Mouse (Mus musculus) left cerebral cortex, postnatal 4 days (tissue): ENCODE measurements around the gene Cfap54. TPM values are rescaled to one million over a fixed set of nuclear protein-coding genes. Genes with fewer than 3 reads are reported as not detected.

Experiments
- DNase-seq: peaks from one replicate; pipeline ENCODE4 v3.0.0-alpha.2; 2022
- intact Hi-C: fragments of 180-260 bp; cut with DNase I; formaldehyde crosslinking; loops from one replicate; pipeline ENCODE4 v1.15.1; 2025
- total RNA-seq, 2 experiments: library from RNA; stranded (reverse); gene quantifications; 2 replicates each; pipeline ENCODE4 v1.2.3; 2021

The Cfap54 gene
- total RNA-seq, 2 experiments from 2014 or later = 9.8 to 12.1 TPM

DNA sequence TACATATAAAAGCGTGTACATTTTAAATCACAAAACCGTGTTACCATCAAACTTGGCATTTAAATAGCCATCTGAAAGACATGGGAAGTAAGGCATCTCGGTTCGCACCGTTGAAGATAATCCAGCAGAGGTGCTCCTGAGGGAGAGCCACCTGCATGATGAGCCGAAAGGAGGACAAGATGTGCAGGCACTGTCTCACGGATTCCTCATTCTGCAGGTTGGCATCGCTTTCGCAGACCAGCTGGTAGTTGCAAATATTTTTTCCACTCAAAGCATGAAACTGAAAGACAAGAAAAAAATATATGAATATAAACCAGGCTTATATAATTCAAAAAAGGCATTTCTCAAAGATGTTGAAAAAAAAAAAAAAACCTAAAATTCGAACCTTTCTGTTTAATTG is 16.4 kb downstream of the Cfap54 start:
- no peak for DNase-seq

DNA sequence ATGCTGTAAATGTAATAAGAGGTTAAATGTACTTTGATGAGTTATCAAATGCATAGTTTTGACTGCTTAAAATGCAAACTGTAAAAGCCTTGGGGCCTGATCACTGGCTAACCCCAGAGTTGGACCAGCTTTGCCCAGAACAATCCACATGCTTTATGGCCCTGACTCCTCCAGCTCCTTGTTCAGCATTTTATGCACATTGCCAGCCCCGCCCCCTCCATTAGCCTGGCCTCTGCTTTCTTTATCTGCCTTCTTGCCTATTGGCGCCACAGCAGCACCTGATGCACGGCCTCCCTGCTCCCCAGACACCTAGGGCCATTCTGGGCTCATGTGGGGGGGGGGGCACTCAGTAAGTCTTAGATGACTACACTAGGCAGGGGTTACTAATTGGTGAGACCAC is 17.8 kb downstream of the Cfap54 start:
- intact Hi-C loops = loop anchor here (10.0 kb wide), 1 partner anchor 401 kb away; no protein-coding TSS in a partner anchor
- DNase-seq = no peak

More for the DNA sequence above, 16.4 kb downstream of the Cfap54 start:
- intact Hi-C loops = loop anchor here (10.0 kb wide), 1 partner anchor 400 kb away; no protein-coding TSS in a partner anchor

DNA sequence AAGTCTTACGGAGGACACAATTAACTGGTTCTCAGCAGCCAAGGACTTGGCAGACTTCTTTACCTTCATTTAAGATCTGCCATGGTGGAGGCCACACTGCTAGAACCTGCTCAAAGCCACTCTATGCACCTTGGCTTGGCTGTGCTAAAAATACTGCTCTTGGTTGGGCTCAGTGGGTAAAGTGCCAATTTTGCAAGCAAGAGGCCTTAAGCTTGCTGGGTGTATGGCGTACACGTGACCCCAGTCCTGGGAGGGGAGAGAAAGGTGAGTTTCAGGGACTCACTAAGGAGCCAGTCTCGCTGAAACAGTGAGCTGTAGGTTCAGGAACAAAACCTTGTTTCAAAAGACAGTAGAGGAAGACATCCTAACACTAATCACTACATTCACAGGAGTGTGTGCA is 19.0 kb downstream of the Cfap54 start:
- intact Hi-C loops = loop anchor here (10.0 kb wide), 1 partner anchor 402 kb away; no protein-coding TSS in a partner anchor
- no peak for DNase-seq

DNA sequence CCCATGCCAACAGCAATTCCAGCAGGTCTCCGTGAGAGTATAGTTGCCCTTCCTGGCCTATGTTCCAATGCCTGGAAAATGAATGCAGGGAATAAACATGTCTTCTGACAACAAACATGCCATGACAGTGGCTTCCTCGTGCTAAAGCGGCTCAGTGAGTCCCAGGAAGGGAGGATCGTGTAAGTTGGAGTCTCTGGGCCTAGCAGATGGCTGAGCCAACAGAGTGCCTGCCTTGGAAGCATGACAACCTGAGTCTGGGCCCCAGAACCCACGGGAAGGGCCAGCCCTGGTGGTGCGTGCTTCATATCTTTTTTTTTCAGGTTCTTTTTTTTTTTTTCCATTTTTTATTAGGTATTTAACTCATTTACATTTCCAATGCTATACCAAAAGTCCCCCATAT is 27.6 kb downstream of the Cfap54 start:
- intact Hi-C loops = no loop called here
- DNase-seq = no peak

DNA sequence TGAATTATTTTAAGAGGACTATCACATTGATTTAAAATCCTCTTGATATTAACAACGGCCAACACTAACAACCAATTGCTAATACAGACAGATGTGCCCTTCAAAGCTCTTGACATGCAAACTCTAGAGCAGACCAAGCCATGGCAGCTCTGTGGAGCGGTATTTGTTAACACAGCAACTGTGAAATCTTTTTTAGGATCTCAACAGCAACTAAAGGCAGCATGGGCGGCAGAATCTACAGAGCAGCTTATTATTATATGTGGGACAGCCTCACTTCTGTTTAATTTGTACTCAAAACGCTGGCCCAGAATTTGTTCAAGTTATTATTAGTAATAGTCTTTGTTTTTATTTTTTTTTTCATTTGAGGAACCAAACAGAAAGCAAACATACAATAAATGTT is 28.1 kb downstream of the Cfap54 start:
- intact Hi-C loops = no loop called here
- DNase-seq = no peak

DNA sequence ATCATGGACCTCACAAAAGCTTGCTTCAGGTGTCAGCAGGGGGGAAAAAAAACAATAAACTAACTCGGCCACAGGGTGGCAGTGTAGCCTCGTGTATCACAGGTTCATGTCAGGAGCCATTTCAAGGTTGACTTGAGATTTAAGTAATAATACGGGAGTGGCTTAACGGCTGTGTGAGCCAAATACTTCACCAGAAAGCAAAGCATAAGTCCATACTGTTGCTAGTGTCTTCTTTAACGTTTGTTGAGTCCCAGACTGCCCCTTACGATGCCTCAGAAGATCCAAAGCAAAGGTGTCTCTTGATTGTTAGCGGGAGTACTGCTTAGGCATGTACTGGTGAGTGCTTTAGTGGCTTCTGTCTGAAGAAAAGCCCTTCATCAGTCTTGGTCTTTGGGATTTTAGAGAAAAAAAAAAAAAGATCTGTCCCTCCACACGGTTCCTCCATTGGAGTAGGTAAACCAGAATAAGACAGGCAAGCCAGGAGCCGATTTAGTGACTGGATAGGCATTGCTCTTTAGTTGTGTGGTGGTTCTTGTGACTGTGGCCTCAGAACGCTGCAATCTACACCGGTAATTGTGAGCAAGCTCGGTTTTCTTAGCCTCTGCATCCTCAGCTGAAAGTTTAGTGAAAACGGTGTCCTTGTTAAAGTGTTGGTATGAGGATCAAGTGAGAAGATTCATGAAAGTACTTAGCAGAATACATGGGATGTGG is 30.2 kb downstream of the Cfap54 start:
- DNase-seq = peak; percentile 83
- intact Hi-C loops = no loop called here

DNA sequence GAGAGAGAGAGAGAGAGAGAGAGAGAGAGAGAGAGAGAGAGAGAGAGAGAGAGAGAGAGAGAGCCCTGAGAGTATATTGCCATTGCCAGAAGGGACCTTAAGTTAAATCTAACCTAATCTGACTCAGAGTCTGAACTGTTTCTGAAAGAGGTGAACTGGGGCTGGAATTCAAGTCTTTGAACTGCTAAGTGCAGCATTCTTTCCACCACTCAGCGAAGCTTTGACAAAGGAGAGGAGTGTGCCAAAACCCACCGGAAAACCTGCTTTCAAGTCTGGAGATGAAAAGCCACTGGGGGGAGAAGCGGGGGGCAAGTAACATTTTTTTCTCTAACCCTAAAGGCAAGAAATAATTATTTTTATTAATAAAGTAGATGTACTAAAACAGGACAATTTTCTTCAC is 30.8 kb downstream of the Cfap54 start:
- intact Hi-C loops = no loop called here
- DNase-seq = no peak

DNA sequence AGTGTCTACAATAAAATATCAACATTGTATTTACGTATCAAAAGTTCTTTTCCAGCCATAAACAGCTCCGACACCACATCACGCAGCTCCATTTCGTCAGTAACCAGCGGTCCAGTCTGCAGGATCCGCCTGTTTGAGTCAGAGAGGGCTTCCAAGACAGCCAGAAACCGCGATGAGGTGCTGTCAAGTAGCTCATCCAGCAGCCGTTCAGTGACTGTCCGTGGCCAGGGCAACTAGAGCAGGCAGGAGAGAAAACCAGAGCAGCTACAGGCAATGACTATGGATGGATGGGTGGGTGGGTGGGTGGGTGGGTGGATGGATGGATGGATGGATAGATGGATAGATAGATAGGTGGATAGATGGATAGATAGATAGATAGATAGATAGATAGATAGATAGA is 38.2 kb downstream of the Cfap54 start:
- DNase-seq = no peak
- intact Hi-C loops = loop anchor here (10.0 kb wide), 1 partner anchor 442 kb away; the partner anchor contains the start of gene Hal

DNA sequence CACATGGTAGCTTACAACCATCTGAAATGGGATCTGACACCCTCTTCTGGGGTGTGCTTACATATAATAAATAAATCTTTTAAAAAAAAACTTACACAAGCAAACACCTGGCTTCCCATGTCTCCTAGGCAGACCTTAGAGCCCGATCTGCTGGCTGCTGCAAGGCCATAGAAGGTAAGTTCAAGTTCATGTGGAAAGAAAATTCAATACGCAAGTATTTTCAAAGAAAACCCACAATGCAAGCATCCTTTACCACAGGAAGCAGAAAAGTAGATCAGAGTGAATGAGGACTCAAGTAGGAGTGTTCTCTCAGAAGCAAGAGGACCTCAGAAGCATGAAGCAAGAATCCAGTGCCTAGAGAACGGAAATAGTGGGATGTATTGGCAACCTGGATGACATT is 39.6 kb downstream of the Cfap54 start:
- intact Hi-C loops = loop anchor here (10.0 kb wide), 1 partner anchor 443 kb away; the partner anchor contains the start of gene Hal
- no peak for DNase-seq

DNA sequence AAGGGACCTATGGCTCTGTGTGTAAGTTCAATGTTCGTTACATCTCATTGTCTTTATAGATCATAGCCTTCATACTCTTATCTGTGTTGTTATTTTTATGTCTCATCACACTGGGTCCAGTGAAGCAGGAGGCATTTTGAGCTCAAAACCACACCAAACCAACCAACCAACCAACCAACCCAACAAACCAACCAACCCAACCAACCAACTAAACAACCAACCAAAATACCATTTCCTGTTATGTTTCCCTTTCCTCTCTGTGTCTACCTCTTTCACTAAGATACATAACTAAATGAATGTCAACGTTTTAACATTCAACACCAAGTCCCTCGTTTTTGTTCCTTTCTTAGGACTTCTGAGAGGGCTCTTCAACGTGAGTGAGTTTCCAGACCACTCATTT is 40.0 kb downstream of the Cfap54 start:
- intact Hi-C loops = loop anchor here (10.0 kb wide), 1 partner anchor 443 kb away; the partner anchor contains the start of gene Hal
- no peak for DNase-seq

DNA sequence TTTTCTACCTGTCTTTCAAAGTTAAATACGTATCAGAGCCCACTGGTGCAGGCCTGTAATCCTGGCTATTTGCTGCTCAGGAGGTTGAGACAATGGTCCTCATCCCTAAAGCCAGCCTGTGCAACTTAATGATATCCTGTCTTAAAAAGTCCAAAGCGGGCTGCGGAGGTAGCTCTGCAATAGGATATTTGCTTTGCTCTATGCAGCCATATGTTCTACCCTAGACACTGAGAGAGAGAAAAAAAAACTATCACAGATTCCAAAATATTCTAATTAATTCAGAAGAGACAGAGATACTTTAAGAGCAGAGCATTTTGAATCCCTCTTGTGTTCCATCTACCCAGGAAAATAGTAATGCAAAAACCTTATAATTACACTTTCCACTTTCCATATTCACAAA is 44.9 kb downstream of the Cfap54 start:
- intact Hi-C loops = no loop called here
- DNase-seq = no peak

DNA sequence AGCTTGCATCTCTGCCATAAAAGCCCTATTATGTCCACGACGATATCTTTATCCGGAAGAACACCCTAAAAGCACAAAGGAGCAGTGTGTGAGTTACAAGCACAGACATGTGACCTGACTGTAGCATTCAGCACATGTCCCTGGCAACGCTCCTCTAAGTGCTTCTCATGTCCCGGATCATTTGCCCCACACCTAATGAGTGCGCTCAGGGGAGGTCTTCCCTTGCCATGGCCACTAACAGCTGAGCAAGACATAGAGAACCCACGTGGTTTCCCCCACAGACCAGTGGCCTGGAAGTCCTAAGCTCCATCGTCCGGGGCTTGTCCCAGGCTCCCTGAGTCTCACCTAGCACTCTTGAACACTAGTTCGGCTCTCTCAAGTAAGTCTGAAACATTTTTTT is 45.9 kb downstream of the Cfap54 start:
- intact Hi-C loops = no loop called here
- DNase-seq = no peak

DNA sequence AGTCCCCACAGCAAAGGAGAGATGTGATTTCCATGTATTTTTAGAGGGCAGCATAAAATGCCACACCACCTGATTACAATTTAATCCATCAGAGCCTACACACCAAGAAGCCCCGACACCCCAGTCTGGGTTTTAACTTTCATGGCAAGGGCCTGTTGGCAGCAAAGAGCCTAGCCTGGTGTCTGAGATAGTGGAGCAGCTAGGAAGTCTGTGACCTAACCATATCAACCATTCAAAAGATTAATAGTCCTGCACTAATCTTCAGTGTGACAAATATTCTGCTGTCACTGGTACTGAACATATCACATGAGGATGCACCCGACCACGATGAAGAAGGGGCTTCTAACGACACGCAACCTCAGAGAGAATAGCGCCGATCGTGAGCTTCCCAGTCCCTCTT is 58.1 kb downstream of the Cfap54 start:
- intact Hi-C loops = no loop called here
- DNase-seq = no peak

DNA sequence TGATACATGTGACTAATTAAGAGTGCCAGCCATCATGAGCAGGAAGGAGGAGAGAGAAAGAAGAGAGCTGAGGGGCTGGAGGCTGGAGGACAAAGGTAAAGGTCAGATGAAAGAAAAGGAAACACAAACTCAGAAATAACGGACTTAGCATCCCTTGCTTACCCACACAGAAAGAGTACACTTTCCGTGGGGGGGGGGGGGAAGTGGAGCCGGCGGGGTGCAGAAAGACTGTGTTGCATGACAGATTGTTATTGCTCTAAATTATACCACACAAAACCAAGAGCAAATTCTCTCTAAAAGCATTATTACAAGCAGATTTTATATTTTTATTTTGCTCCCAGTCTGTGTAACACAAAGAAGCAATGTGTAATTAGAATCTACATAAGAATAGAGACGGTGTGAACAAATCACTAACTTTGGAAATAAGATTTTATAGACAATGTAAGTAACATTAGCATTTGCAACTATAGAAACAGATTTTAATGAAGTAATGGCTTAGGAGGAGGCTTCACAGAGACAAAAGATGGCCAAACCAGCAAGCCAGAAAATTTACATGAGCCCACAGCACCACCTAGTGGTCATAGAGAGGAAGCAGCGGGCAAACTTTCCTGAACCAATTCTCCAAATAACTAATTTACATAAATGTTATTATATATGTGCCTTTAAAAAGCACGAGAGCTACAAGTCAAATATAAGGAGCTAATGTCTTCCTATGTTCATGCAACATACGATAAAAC is 67.2 kb downstream of the Cfap54 start:
- intact Hi-C loops = loop anchor here (2.0 to 10.0 kb wide), 4 partner anchors 709 to 1743 kb away; no protein-coding TSS in a partner anchor
- peak; percentile 50 for DNase-seq

DNA sequence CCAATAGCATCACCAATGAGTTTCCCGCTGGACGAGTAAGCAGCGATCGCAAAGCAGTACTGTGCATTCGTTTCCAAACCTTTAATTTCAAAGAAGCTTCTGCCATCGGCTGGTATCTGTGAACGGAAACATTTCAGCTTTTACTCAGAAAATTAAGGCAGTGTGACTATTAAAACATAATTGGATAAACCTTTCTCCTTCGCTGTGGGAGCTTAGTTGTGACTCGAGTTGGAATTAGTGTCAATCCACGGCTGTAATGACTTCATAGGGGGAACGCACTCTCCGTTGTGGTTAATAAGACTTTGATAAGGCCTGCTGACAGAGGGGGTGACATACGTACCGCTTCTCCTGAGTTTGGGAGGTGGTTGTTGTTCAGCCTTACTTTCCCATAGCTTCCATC is 70.3 kb downstream of the Cfap54 start:
- intact Hi-C loops = loop anchor here (10.0 kb wide), 2 partner anchors 706 to 1466 kb away; no protein-coding TSS in a partner anchor
- DNase-seq = no peak

DNA sequence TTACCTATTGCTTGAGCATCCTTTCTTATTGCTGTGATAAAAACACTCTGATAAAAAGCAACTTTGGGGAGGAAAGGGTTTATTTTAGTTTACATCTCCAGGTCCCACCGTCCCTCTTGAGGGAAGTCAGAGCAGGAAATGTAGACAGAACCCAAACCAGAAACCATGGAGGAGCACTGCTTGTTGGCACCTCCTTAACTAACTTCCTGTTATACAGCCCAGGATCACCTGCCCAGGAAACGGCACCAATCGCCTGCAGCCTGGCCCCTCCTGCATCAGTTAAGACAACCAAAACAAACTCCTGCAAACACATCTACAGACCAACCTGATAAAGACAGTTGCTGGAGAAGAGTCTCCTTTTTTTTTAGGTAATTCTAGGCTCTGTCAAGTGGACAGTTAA is 74.4 kb downstream of the Cfap54 start:
- no peak for DNase-seq
- intact Hi-C loops = no loop called here

DNA sequence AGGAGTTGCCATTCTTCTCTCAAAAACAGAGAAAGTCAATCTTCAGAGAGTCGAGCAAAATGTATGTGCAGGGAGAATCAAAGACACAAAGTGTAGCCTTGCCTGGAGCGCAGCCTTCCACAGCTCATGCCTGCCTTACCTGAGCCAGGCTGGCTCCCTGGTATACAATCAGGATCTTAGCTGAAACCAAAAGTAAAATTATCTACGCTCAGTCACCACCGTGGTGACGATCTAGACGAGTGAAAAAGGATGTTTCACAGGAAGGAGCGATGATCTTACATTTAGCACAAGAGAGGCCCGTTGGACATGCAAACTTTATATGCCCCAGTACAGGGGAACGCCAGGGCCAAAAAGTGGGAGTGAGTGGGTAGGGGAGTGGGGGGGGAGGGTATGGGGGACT is 75.0 kb downstream of the Cfap54 start:
- intact Hi-C loops = no loop called here
- no peak for DNase-seq

DNA sequence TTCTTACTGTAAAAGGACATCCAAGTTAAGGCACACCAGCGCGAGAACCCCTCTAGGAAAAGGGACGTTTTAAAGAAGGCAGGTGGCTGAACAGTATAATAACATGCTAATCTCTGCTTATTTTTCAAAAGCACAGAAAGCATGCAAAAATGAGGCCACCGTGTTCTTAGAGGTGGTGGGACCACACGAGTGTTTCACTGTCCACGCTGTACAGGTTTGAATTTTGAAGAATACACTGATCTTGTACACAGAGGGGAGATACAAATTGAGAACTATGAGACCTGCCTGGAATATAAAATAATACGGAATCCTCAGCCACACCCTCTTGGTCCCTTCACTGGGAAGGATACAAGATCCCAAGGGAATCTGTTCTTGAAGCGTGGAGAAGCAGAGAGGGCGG is 82.9 kb downstream of the Cfap54 start:
- DNase-seq = no peak
- intact Hi-C loops = no loop called here

DNA sequence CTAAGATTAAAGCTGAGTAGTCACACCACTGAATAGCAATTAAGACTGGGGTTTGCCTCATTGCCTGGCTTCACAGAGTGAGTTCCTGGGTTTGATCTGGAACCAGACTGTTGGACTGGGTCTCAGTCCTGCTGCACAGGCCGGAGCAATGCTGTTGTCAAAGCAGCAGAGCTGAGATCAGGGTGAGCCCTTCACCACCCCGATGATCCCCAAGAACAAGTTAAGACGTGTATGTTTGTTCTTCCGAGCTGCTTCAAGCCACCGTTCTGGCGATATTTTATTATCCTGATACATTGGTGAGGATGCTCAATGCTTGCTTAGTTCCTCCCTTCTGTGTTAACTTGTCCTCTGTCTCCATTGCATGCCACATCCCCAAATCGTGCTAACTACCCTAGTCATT is 86.2 kb downstream of the Cfap54 start:
- no peak for DNase-seq
- intact Hi-C loops = no loop called here

DNA sequence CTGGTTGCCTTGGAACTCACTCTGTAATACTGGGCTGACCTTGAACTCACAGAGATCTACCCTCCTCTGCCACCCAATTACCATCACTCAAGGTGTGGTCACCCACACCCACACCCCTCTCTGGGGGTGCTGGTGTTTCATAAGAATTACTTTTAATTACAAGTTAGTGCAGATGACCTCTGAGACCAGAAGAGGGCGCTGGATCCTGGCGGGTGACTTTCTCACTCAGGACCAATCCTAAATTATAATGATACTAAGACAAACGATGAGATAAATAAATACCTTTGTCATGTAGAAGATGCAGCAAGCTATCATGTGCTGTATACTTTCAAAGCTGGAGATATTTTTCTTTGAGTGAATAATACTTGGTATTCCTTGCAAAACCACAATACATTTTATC is 87.1 kb downstream of the Cfap54 start:
- intact Hi-C loops = no loop called here
- no peak for DNase-seq

DNA sequence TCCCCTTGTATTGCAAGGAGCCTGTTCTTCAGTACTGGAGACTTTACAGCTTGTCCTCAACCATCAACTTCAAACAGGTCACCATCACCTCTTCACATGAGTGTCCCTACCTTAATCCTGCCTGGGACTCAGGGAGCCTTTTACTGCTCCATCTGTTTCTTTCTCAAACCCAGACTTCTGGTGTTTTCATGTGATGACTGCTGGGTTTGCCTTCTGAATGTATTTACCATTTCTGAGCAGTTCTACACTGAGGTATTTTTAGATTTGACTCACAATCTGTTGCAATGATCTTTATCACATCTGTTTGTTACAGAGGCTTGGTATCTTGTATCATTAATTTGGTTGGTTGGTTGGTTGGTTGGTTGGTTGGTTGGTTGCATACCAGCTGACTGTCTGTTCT is 88.9 kb downstream of the Cfap54 start:
- no peak for DNase-seq
- intact Hi-C loops = no loop called here

DNA sequence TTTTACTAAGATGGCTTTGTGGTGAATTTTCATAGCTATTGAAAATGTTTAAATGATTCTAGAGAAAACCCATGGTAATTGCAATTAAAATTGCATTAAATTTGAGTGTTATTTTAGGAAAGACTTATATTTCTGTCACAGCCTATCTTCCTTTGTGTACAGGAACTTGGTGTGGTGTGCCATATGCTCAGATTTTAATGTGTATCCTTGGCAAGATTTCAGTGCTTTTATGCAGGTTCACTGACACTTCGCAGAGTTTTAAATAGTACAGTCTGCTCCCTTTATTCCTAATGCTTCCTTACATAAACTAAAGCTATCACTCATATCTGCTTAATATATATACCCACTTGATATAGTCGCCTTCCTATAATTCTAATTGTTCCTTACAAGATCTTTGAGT is 90.8 kb downstream of the Cfap54 start:
- intact Hi-C loops = no loop called here

More for the DNA sequence above, 90.8 kb downstream of the Cfap54 start:
- DNase-seq = no peak
